Mouse (Mus musculus) kidney, embryonic 14.5 days (tissue): ENCODE data around the gene Arhgap19. TPM values are rescaled to one million over a fixed set of nuclear protein-coding genes. Genes with fewer than 3 reads are reported as not detected.
A peak's percentile ranks its signal among the peaks of the same experiment; 100 is the strongest.

Source experiments
- ATAC-seq: fragments of 200-750 bp; cut with Nextera tagmentation; 2 replicates; pipeline ENCODE4 v1.8.0; 2017; ENCODE audit warnings: moderate number of reproducible peaks, mild to moderate bottlenecking, moderate TSS enrichment, moderate library complexity; ENCODE audit not compliant: low FRiP score, low TSS enrichment
- H3K27ac ChIP-seq: fragments of 300-500 bp; sonication (generic); 2 replicates; pipeline ENCODE4 v1.5.1; 2014; ENCODE audit warnings: low read depth, mild to moderate bottlenecking, low read length, moderate library complexity, mixed read lengths
- H3K27me3 ChIP-seq: fragments of 300-500 bp; sonication (generic); 2 replicates; pipeline ENCODE4 v1.6.1; 2014; ENCODE audit warnings: mild to moderate bottlenecking, low read length; ENCODE audit not compliant: control insufficient read depth, insufficient read depth
- H3K36me3 ChIP-seq: fragments of 300-500 bp; sonication (generic); 2 replicates; pipeline ENCODE4 v1.6.1; 2014; ENCODE audit warnings: low read length, mixed read lengths; ENCODE audit not compliant: control insufficient read depth, insufficient read depth
- H3K4me1 ChIP-seq: fragments of 300-500 bp; sonication (generic); 2 replicates; pipeline ENCODE4 v1.6.1; 2014; ENCODE audit warnings: low read length, mixed read lengths; ENCODE audit not compliant: control insufficient read depth, insufficient read depth
- H3K4me2 ChIP-seq: fragments of 300-500 bp; sonication (generic); replicated peaks from 2 replicates; pipeline ENCODE4 v1.6.1; 2014; ENCODE audit warnings: low read depth, mild to moderate bottlenecking, low read length
- H3K4me3 ChIP-seq: fragments of 300-500 bp; sonication (generic); 2 replicates; pipeline ENCODE4 v1.5.1; 2014; ENCODE audit warnings: mild to moderate bottlenecking, low read length
- H3K9ac ChIP-seq: fragments of 300-500 bp; sonication (generic); 2 replicates; pipeline ENCODE4 v1.6.1; 2014; ENCODE audit warnings: low read depth, mild to moderate bottlenecking, low read length, moderate library complexity
- H3K9me3 ChIP-seq: fragments of 300-500 bp; sonication (generic); 2 replicates; pipeline ENCODE4 v1.6.1; 2016; ENCODE audit warnings: low read length; ENCODE audit not compliant: control insufficient read depth
- WGBS: fragments of 180-500 bp; shearing (Covaris S2); extraction: QIAGEN DNeasy Blood & Tissue Kit; methylation state at CpG from one replicate; pipeline ENCODE4 v1.1.7; 2014; 5-methylcytosine and 5-hydroxymethylcytosine counted together
- polyA plus RNA-seq: library from polyadenylated mRNA; unstranded; fragments of >200 nt; fragmentation: Nextera tagmentation; extraction: Ambion mirVana; gene quantifications from 2 replicates; pipeline ENCODE4 v1.2.1, GENCODE M21; 2014

The Arhgap19 gene
- polyA plus RNA-seq, 1 experiment from 2014 or later, result 38.1 TPM

- Histone ChIP-seq H3K27me3 (peaks cover 24% of the 10 kb centered on the region), H3K9ac (no peak overlapping the region), H3K9me3 (no peaks in the 10 kb centered on the region), H3K4me3 (no peak overlapping the region), H3K4me2 (0 out of 2 replicates have a peak overlapping the region, but pooled peaks have one; percentile 8), H3K4me1 (peaks cover 14% of the 10 kb centered on the region), H3K27ac (no peak overlapping the region), H3K36me3 (no peaks in the 10 kb centered on the region)
- WGBS, result 1% methylated on average over 6 of the region's 6 CpGs
- ATAC-seq, result peak; percentile 38; the same call in 1 of the 2 replicates
Observed at GRCm38 (mm10) chr19:41835816-41836215, 34.0 kb upstream of the Arhgap19 start.

GRCm38 (mm10) chr19:41835407-41835806, 33.6 kb upstream of the Arhgap19 start:
- H3K36me3 ChIP-seq, result no peaks in the 10 kb centered on the region
- peaks cover 14% of the 10 kb centered on the region for H3K4me1 ChIP-seq
- WGBS, result 61% methylated on average over 6 of the region's 6 CpGs
- H3K4me3 ChIP-seq, result no peak overlapping the region
- H3K4me2 ChIP-seq, result no peak overlapping the region
- H3K27ac ChIP-seq, result no peak overlapping the region
- no peak for ATAC-seq
- H3K9ac ChIP-seq, result no peak overlapping the region
- H3K9me3 ChIP-seq, result no peaks in the 10 kb centered on the region
- H3K27me3 ChIP-seq, result peaks cover 28% of the 10 kb centered on the region

GRCm38 (mm10) chr19:41832501-41833201, 30.8 kb upstream of the Arhgap19 start:
- Histone ChIP-seq H3K36me3 (no peaks in the 10 kb centered on the region), H3K27ac (no peak overlapping the region), H3K9ac (no peak overlapping the region), H3K27me3 (peaks cover 29% of the 10 kb centered on the region), H3K9me3 (no peaks in the 10 kb centered on the region), H3K4me1 (peaks cover 17% of the 10 kb centered on the region), H3K4me3 (no peak overlapping the region), H3K4me2 (no peak overlapping the region)
- no peak for ATAC-seq
- WGBS, result 74% methylated on average over 13 of the region's 13 CpGs

- Histone ChIP-seq H3K4me3 (peak overlapping the region; percentile 66), H3K4me2 (peak overlapping the region; percentile 100; the same call in 1 of the 2 replicates), H3K9ac (0 out of 2 replicates have a peak overlapping the region, but pooled peaks have one; percentile 8), H3K27ac (no peak overlapping the region), H3K36me3 (no peaks in the 10 kb centered on the region), H3K4me1 (peaks cover 17% of the 10 kb centered on the region), H3K9me3 (no peaks in the 10 kb centered on the region), H3K27me3 (peaks cover 29% of the 10 kb centered on the region)
- no peak for ATAC-seq
- WGBS, result 7% methylated on average over 14 of the region's 14 CpGs
Observed at GRCm38 (mm10) chr19:41831718-41832391, 30.0 kb upstream of the Arhgap19 start.

- no peaks in the 10 kb centered on the region for H3K36me3 ChIP-seq
Observed at GRCm38 (mm10) chr19:41831101-41831570, 29.3 kb upstream of the Arhgap19 start.

GRCm38 (mm10) chr19:41830106-41831031, 28.5 kb upstream of the Arhgap19 start:
- peak overlapping the region; percentile 100 for H3K4me2 ChIP-seq
- no peaks in the 10 kb centered on the region for H3K9me3 ChIP-seq
- H3K27me3 ChIP-seq, result peaks cover 29% of the 10 kb centered on the region
- H3K4me3 ChIP-seq, result peak overlapping the region; percentile 66
- peak overlapping the region; percentile 69 for H3K9ac ChIP-seq
- under 1% methylated on average over 105 of the region's 112 CpGs for WGBS
- peaks cover 12% of the 10 kb centered on the region for H3K4me1 ChIP-seq
- peak overlapping the region; percentile 67; the same call in 1 of the 2 replicates for H3K27ac ChIP-seq
- no peaks in the 10 kb centered on the region for H3K36me3 ChIP-seq
- peak; percentile 82 for ATAC-seq

More at GRCm38 (mm10) chr19:41831101-41831570, 29.3 kb upstream of the Arhgap19 start:
- Histone ChIP-seq H3K4me3 (peak overlapping the region; percentile 66), H3K4me2 (peak overlapping the region; percentile 100), H3K9ac (peak overlapping the region; percentile 69; the same call in 1 of the 2 replicates), H3K27ac (no peak overlapping the region), H3K27me3 (peaks cover 29% of the 10 kb centered on the region), H3K4me1 (peaks cover 17% of the 10 kb centered on the region), H3K9me3 (no peaks in the 10 kb centered on the region)
- 2% methylated on average over 18 of the region's 19 CpGs for WGBS
- ATAC-seq, result no peak

GRCm38 (mm10) chr19:41829381-41830105, 27.7 kb upstream of the Arhgap19 start, which contains the start of gene Frat1:
Gene Frat1, plus strand, starts transcription at chr19:41829970.
- H3K27me3 ChIP-seq, result peaks cover 25% of the 10 kb centered on the region
- peak within 1 kb of the TSS; percentile 69 for H3K9ac ChIP-seq
- H3K4me3 ChIP-seq, result peak within 1 kb of the TSS; percentile 66
- H3K9me3 ChIP-seq, result no peaks in the 10 kb centered on the region
- H3K36me3 ChIP-seq, result no peaks in the 10 kb centered on the region
- H3K4me2 ChIP-seq, result peak within 1 kb of the TSS; percentile 100
- ATAC-seq, result peak; percentile 94
- peak within 1 kb of the TSS; percentile 83 for H3K27ac ChIP-seq
- under 1% methylated on average over 39 of the region's 39 CpGs for WGBS
- peaks cover 12% of the 10 kb centered on the region for H3K4me1 ChIP-seq

GRCm38 (mm10) chr19:41828941-41829340, 27.1 kb upstream of the Arhgap19 start:
- H3K4me1 ChIP-seq, result peaks cover 12% of the 10 kb centered on the region

More at GRCm38 (mm10) chr19:41828941-41829340, 27.1 kb upstream of the Arhgap19 start:
- Histone ChIP-seq H3K9me3 (no peaks in the 10 kb centered on the region), H3K36me3 (no peaks in the 10 kb centered on the region), H3K27ac (no peak overlapping the region), H3K9ac (no peak overlapping the region), H3K4me3 (peak overlapping the region; percentile 66; the same call in 1 of the 2 replicates), H3K27me3 (peaks cover 25% of the 10 kb centered on the region), H3K4me2 (peak overlapping the region; percentile 100)
- WGBS, result 67% methylated on average over 3 of the region's 3 CpGs
- ATAC-seq, result no peak
